Mouse (Mus musculus): ENCODE measurements around the gene Smurf1.

DNA sequence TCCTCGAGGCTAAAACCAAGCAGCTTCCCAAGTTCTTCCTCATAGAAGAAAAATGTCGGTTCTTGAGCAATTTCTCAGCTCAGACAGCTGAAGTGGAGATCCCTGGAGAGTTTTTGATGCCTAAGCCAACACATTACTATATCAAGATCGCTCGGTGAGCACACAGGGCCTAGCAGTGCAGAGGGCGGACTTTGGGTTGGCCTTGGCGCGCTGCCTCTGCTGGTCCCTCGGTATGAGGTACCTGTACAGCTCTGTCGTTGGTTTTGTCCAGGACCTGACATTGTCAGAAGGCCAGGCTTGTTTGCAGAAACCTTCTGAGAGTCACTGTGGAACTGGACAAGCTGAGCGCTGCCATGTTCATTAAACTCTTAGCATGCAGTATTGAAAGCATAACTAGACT lies 115.7 kb downstream of the Smurf1 start:
- TF ChIP-seq CTCF (conservative IDR thresholded peaks at IDR 0.05; ENCODE audit: low read length): no peak
- no peak for TF ChIP-seq POU5F1 (IDR thresholded peaks at IDR 0.05; ENCODE audit: borderline replicate concordance, low read length)
